Mouse (Mus musculus): ENCODE data around the gene Prss27. TPM values are rescaled to one million over a fixed set of nuclear protein-coding genes. Genes with fewer than 3 reads are reported as not detected.
A peak's percentile ranks its signal among the peaks of the same experiment; 100 is the strongest.
"Not testable (repeated sequence)": the region's sequence is repeated elsewhere in the genome, so short reads cannot be mapped to it uniquely, and the experiment has no call there.

Prss27 gene
- total and polyA plus RNA-seq, 2 experiments from 2014 or later = not detected

GRCm38 (mm10) chr17:24072919-24073696 lies 35.2 kb downstream of the Prss27 start, which contains the start of gene Kctd5:
TSS of gene Kctd5 (minus strand) at chr17:24073485.
- DNase-seq = peak; percentile 99
- H3K9ac ChIP-seq = peak within 1 kb of the TSS; percentile 92
- WGBS = under 1% methylated on average over 55 of the region's 62 CpGs
- H3K27ac ChIP-seq (ENCODE audit: low read depth, low read length) = peak within 1 kb of the TSS; percentile 87
- no peaks in the 10 kb centered on the region for H3K27me3 ChIP-seq (ENCODE audit: insufficient read depth, low read length)
- no peaks in the 10 kb centered on the region for H3K9me3 ChIP-seq (ENCODE audit: low read length)
- TF ChIP-seq CTCF (IDR thresholded peaks at IDR 0.05; ENCODE audit: low read depth) = no peak
- peak; percentile 98 for ATAC-seq
- peaks cover 15% of the 10 kb centered on the region for H3K36me3 ChIP-seq (ENCODE audit: insufficient read depth)
- peaks cover 5% of the 10 kb centered on the region; the same call in 1 of the 2 replicates for H3K4me1 ChIP-seq (ENCODE audit: insufficient read depth)
- peak within 1 kb of the TSS; percentile 98 for H3K4me3 ChIP-seq (ENCODE audit: low read depth, low read length)
- peak within 1 kb of the TSS; percentile 65 for H3K4me2 ChIP-seq (ENCODE audit: low read depth)

GRCm38 (mm10) chr17:24077101-24077500 lies 39.2 kb downstream of the Prss27 start:
- no peak overlapping the region for H3K9ac ChIP-seq
- ATAC-seq = no peak
- DNase-seq = no peak
- H3K4me3 ChIP-seq (ENCODE audit: low read depth, low read length) = no peak overlapping the region
- peaks cover 4% of the 10 kb centered on the region; the same call in 1 of the 2 replicates for H3K4me1 ChIP-seq (ENCODE audit: insufficient read depth)
- H3K27ac ChIP-seq (ENCODE audit: low read depth, low read length) = no peak overlapping the region
- H3K9me3 ChIP-seq (ENCODE audit: low read length) = no peaks in the 10 kb centered on the region
- H3K27me3 ChIP-seq (ENCODE audit: insufficient read depth, low read length) = no peaks in the 10 kb centered on the region
- peaks cover 39% of the 10 kb centered on the region for H3K36me3 ChIP-seq (ENCODE audit: insufficient read depth)
- H3K4me2 ChIP-seq (ENCODE audit: low read depth) = no peak overlapping the region
- TF ChIP-seq CTCF (IDR thresholded peaks at IDR 0.05; ENCODE audit: low read depth) = no peak
- WGBS = 94% methylated on average over 2 of the region's 2 CpGs

- Histone ChIP-seq H3K4me2 (ENCODE audit: low read depth) (no peak overlapping the region), H3K36me3 (ENCODE audit: insufficient read depth) (peaks cover 45% of the 10 kb centered on the region)
- 50% methylated on average over 1 of the region's 1 CpGs for WGBS
Observed at GRCm38 (mm10) chr17:24084593-24084992, 46.6 kb downstream of the Prss27 start.

GRCm38 (mm10) chr17:24086399-24086798 lies 48.5 kb downstream of the Prss27 start:
- peaks cover 49% of the 10 kb centered on the region for H3K36me3 ChIP-seq (ENCODE audit: insufficient read depth)
- WGBS = 91% methylated on average over 4 of the region's 4 CpGs
- not testable (repeated sequence) for H3K4me1 ChIP-seq (ENCODE audit: insufficient read depth); DNase-seq; H3K4me3 ChIP-seq (ENCODE audit: low read depth, low read length); ATAC-seq; H3K9me3 ChIP-seq (ENCODE audit: low read length); H3K4me2 ChIP-seq (ENCODE audit: low read depth); H3K27me3 ChIP-seq (ENCODE audit: insufficient read depth, low read length); H3K9ac ChIP-seq; H3K27ac ChIP-seq (ENCODE audit: low read depth, low read length)

More at GRCm38 (mm10) chr17:24084593-24084992, 46.6 kb downstream of the Prss27 start:
- Histone ChIP-seq H3K4me3 (ENCODE audit: low read depth, low read length) (no peak overlapping the region), H3K27ac (ENCODE audit: low read depth, low read length) (no peak overlapping the region), H3K27me3 (ENCODE audit: insufficient read depth, low read length) (no peaks in the 10 kb centered on the region), H3K9me3 (ENCODE audit: low read length) (no peaks in the 10 kb centered on the region), H3K9ac (no peak overlapping the region), H3K4me1 (ENCODE audit: insufficient read depth) (no peaks in the 10 kb centered on the region)
- ATAC-seq = no peak
- no peak for DNase-seq
- no peak for TF ChIP-seq CTCF (IDR thresholded peaks at IDR 0.05; ENCODE audit: low read depth)

GRCm38 (mm10) chr17:24090575-24090974 lies 52.6 kb downstream of the Prss27 start:
- H3K36me3 ChIP-seq (ENCODE audit: insufficient read depth) = peaks cover 69% of the 10 kb centered on the region
- no peak for TF ChIP-seq CTCF (IDR thresholded peaks at IDR 0.05; ENCODE audit: low read depth)
- no peaks in the 10 kb centered on the region for H3K9me3 ChIP-seq (ENCODE audit: low read length)
- 95% methylated on average over 1 of the region's 1 CpGs for WGBS
- DNase-seq (no peak), ATAC-seq (no peak)
- H3K4me1 ChIP-seq (ENCODE audit: insufficient read depth) = no peaks in the 10 kb centered on the region
- H3K9ac ChIP-seq = no peak overlapping the region
- H3K4me2 ChIP-seq (ENCODE audit: low read depth) = no peak overlapping the region
- H3K4me3 ChIP-seq (ENCODE audit: low read depth, low read length) = no peak overlapping the region
- H3K27me3 ChIP-seq (ENCODE audit: insufficient read depth, low read length) = no peaks in the 10 kb centered on the region
- no peak overlapping the region for H3K27ac ChIP-seq (ENCODE audit: low read depth, low read length)

Small RNA genes within 50 kb of the gene (microRNA-seq; reads per million reads assigned to microRNA genes)
- 0 reads per million in 2 experiments for gene Gm27700

Other genes with a start within 250 kb of the Prss27 start
- 106 and 147 TPM in 2 replicates for gene Srrm2, start 247.6 kb upstream of the Prss27 start, total RNA-seq (2014; rRNA removed)
- gene Srrm2, start 247.6 kb upstream of the Prss27 start, polyA plus RNA-seq (2015; fragmentation: Nextera tagmentation; extraction: Ambion mirVana) = 218 and 384 TPM in 2 replicates
- gene Elob, start 209.0 kb upstream of the Prss27 start, total RNA-seq (2014; rRNA removed) = 1,186 and 1,488 TPM in 2 replicates
- 1,394 and 1,814 TPM in 2 replicates for gene Elob, start 209.0 kb upstream of the Prss27 start, polyA plus RNA-seq (2015; fragmentation: Nextera tagmentation; extraction: Ambion mirVana)
- not detected in 2 replicates for gene Prss33, start 202.1 kb upstream of the Prss27 start, total RNA-seq (2014; rRNA removed)
- not detected in 2 replicates for gene Prss33, start 202.1 kb upstream of the Prss27 start, polyA plus RNA-seq (2015; fragmentation: Nextera tagmentation; extraction: Ambion mirVana)
- gene Prss32, start 194.3 kb upstream of the Prss27 start, total RNA-seq (2014; rRNA removed) = 0.57 TPM in 1 of 2 replicates, not detected in the other
- 0.20 and 0.30 TPM in 2 replicates for gene Prss32, start 194.3 kb upstream of the Prss27 start, polyA plus RNA-seq (2015; fragmentation: Nextera tagmentation; extraction: Ambion mirVana)
- gene Prss41, start 194.0 kb upstream of the Prss27 start, total RNA-seq (2014; rRNA removed) = 0.31 and 1.0 TPM in 2 replicates
- 1.0 and 1.3 TPM in 2 replicates for gene Prss41, start 194.0 kb upstream of the Prss27 start, polyA plus RNA-seq (2015; fragmentation: Nextera tagmentation; extraction: Ambion mirVana)
- gene Prss21, start 170.1 kb upstream of the Prss27 start, total RNA-seq (2014; rRNA removed) = not detected in 2 replicates
- gene Prss21, start 170.1 kb upstream of the Prss27 start, polyA plus RNA-seq (2015; fragmentation: Nextera tagmentation; extraction: Ambion mirVana) = not detected in 2 replicates
- gene Dcpp1, start 157.3 kb upstream of the Prss27 start, total RNA-seq (2014; rRNA removed) = not detected in 2 replicates
- not detected in 2 replicates for gene Dcpp1, start 157.3 kb upstream of the Prss27 start, polyA plus RNA-seq (2015; fragmentation: Nextera tagmentation; extraction: Ambion mirVana)
- gene Dcpp2, start 157.3 kb upstream of the Prss27 start, total RNA-seq (2014; rRNA removed) = not detected in 2 replicates
- gene Dcpp2, start 157.3 kb upstream of the Prss27 start, polyA plus RNA-seq (2015; fragmentation: Nextera tagmentation; extraction: Ambion mirVana) = not detected in 2 replicates
- not detected in 2 replicates for gene Dcpp3, start 120.7 kb upstream of the Prss27 start, total RNA-seq (2014; rRNA removed)
- not detected in 2 replicates for gene Dcpp3, start 120.7 kb upstream of the Prss27 start, polyA plus RNA-seq (2015; fragmentation: Nextera tagmentation; extraction: Ambion mirVana)
- not detected in 2 replicates for gene Sbp, start 96.5 kb upstream of the Prss27 start, total RNA-seq (2014; rRNA removed)
- gene Sbp, start 96.5 kb upstream of the Prss27 start, polyA plus RNA-seq (2015; fragmentation: Nextera tagmentation; extraction: Ambion mirVana) = not detected in 2 replicates
- not detected in 2 replicates for gene Sbpl, start 82.9 kb upstream of the Prss27 start, total RNA-seq (2014; rRNA removed)
- gene Sbpl, start 82.9 kb upstream of the Prss27 start, polyA plus RNA-seq (2015; fragmentation: Nextera tagmentation; extraction: Ambion mirVana) = not detected in 2 replicates
- 0.19 TPM in 1 of 2 replicates, not detected in the other for gene Prss30, start 57.6 kb upstream of the Prss27 start, total RNA-seq (2014; rRNA removed)
- gene Prss30, start 57.6 kb upstream of the Prss27 start, polyA plus RNA-seq (2015; fragmentation: Nextera tagmentation; extraction: Ambion mirVana) = 0.13 and 0.53 TPM in 2 replicates
- gene Prss22, start 40.0 kb upstream of the Prss27 start, total RNA-seq (2014; rRNA removed) = not detected in 2 replicates
- gene Prss22, start 40.0 kb upstream of the Prss27 start, polyA plus RNA-seq (2015; fragmentation: Nextera tagmentation; extraction: Ambion mirVana) = 0.10 TPM in 1 of 2 replicates, not detected in the other
- 83.4 and 97.6 TPM in 2 replicates for gene Kctd5, start 35.3 kb downstream of the Prss27 start, total RNA-seq (2014; rRNA removed)
- gene Kctd5, start 35.3 kb downstream of the Prss27 start, polyA plus RNA-seq (2015; fragmentation: Nextera tagmentation; extraction: Ambion mirVana) = 82.2 and 87.2 TPM in 2 replicates
- 50.9 and 55.8 TPM in 2 replicates for gene Pdpk1, start 112.8 kb downstream of the Prss27 start, total RNA-seq (2014; rRNA removed)
- 33.8 and 59.0 TPM in 2 replicates for gene Pdpk1, start 112.8 kb downstream of the Prss27 start, polyA plus RNA-seq (2015; fragmentation: Nextera tagmentation; extraction: Ambion mirVana)
- gene Amdhd2, start 125.6 kb downstream of the Prss27 start, total RNA-seq (2014; rRNA removed) = 37.9 and 47.6 TPM in 2 replicates
- gene Amdhd2, start 125.6 kb downstream of the Prss27 start, polyA plus RNA-seq (2015; fragmentation: Nextera tagmentation; extraction: Ambion mirVana) = 34.5 and 35.4 TPM in 2 replicates
- 386 and 489 TPM in 2 replicates for gene Atp6v0c, start 131.6 kb downstream of the Prss27 start, total RNA-seq (2014; rRNA removed)
- gene Atp6v0c, start 131.6 kb downstream of the Prss27 start, polyA plus RNA-seq (2015; fragmentation: Nextera tagmentation; extraction: Ambion mirVana) = 1,891 and 2,006 TPM in 2 replicates
- gene Tbc1d24, start 167.4 kb downstream of the Prss27 start, total RNA-seq (2014; rRNA removed) = 94.5 and 113 TPM in 2 replicates
- gene Tbc1d24, start 167.4 kb downstream of the Prss27 start, polyA plus RNA-seq (2015; fragmentation: Nextera tagmentation; extraction: Ambion mirVana) = 15.7 and 23.5 TPM in 2 replicates
- gene Ntn3, start 171.4 kb downstream of the Prss27 start, total RNA-seq (2014; rRNA removed) = 18.3 and 19.6 TPM in 2 replicates
- 2.9 and 4.0 TPM in 2 replicates for gene Ntn3, start 171.4 kb downstream of the Prss27 start, polyA plus RNA-seq (2015; fragmentation: Nextera tagmentation; extraction: Ambion mirVana)
- 19.7 and 20.1 TPM in 2 replicates for gene Tedc2, start 182.7 kb downstream of the Prss27 start, total RNA-seq (2014; rRNA removed)
- gene Tedc2, start 182.7 kb downstream of the Prss27 start, polyA plus RNA-seq (2015; fragmentation: Nextera tagmentation; extraction: Ambion mirVana) = 9.6 and 10.0 TPM in 2 replicates
- gene Ccnf, start 213.3 kb downstream of the Prss27 start, total RNA-seq (2014; rRNA removed) = 6.2 and 7.4 TPM in 2 replicates
- 4.1 and 6.9 TPM in 2 replicates for gene Ccnf, start 213.3 kb downstream of the Prss27 start, polyA plus RNA-seq (2015; fragmentation: Nextera tagmentation; extraction: Ambion mirVana)